Mouse (Mus musculus) kidney, postnatal 14 days (tissue): ENCODE measurements around the gene Gtf3c6.

ENCODE experiments used
- DNase-seq: peaks from one replicate; pipeline ENCODE4 v3.0.0; 2022; ENCODE audit warnings: mixed read lengths

Gene Gtf3c6

DNA sequence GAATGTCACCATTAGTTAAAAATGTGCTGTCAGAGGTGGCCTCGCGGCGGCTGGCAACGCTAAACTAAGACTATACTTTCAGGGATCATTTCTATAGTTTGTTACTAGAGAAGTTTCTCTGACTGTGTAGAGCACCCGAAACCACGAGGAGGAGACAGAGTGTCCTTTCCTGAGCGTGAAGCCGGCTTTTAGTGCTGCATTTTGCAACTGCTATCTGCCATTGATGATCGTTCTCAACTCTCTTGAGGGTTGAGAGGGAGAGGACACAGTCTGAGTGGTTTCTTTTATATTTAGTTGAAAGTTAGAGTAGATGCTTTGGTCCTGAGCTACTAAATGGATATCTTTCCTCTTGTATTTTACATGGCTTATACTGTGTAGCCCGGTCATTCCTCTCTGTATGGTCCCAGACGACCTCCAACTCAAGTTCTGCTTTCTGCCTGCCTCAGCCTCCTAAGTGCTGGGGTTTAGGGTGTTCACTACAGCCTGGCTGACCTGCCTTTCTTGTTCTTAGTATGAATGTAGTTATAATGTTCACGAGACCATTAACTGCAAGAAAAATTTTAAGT, 576 bp upstream of the Gtf3c6 start:
- DNase-seq, result peak; percentile 76

- DNase-seq, result peak; percentile 79
These were observed 1.2 kb downstream of the Gtf3c6 start for GRCm38 (mm10) chr10:40256716-40257115.

- DNase-seq, result no peak
These were observed 6.9 kb downstream of the Gtf3c6 start for GRCm38 (mm10) chr10:40250969-40251368.

- DNase-seq, result no peak
These were observed 8.3 kb downstream of the Gtf3c6 start for GRCm38 (mm10) chr10:40249625-40250024.

DNA sequence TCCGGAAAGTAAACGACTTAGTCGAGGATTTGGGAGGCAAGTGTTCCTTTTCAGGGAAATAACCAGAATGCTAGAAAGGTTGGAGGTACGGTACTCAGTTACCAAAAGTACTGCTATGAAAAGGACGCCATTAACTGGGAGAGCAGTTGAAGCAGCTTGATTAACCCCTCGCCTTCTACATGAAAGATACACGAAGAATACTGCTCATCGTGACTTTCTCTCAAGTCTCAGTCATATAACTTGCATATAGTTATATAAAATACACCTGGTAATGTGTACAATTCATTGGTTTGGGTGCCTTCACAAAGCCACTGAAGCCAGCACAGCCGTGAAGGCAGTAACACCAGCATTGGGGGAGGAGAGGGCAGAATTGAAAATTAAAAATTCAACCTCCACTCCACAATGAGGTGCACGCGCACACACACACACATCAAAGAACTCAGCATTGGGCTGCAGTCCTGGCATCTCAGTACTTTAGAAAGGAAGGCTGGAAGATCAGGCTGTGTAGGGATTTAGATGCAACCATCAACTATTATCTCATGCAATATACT, 10.7 kb downstream of the Gtf3c6 start:
- no peak for DNase-seq

DNA sequence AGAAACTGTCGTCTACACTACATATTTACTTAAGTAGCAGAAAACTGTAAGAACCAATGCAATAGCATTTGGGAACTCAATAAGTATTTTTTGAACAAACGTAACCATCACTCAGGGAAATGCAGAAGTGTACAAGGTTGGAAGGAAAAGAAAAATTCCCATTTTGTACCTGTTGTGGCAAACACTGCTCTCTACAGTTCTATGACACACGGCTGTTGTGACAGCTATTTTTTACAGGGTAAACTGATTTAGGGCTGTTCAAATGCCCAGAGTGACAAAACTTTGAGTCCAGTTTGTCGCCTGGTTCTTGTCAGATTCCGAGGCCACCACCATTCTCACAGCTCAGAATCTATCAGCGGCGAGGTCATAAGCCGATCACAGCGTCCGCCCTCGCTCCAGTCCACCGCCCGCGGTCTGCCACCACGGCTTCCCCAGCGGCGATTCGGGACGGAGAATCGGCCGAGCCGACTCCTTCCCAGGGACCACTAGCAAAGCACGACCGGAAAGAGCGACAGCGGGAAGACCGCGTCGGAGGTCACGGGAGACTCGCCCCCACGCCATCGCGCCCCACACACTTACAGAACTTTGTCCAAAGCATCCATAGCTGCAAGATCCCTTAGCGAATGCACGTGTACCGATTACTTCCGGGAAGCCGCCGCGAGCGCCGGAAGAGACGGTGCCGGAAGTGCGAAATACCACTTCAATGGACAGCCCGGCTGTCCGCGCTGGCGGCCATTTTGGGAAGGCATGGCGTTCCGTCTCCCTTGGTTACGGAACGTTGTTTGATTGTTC, 11.3 kb downstream of the Gtf3c6 start, which contains the start of gene Rpf2:
TSS of gene Rpf2 (minus strand) at position 663 of the 792 bp plus-strand sequence.
- peak; percentile 88 for DNase-seq

DNA sequence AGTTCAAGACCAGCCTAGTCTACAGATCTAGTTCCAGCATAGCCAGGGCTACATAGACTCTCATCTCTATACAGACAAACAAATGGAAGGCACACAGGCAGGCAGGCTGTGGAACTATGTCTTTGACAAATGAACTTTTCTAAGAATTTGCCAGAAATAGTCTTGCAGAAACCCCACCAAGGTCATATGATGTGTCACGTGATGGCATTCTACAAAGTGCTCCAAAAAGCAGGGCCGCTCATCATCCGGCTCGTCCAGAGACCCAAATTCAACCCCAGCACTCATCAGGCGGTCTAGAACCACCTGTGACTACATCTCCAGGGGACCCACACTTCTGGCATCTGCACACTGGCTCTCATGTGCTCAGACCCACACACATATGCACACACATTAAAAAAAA, 20.1 kb downstream of the Gtf3c6 start:
- DNase-seq, result no peak

- peak; percentile 14 for DNase-seq
These were observed 24.7 kb downstream of the Gtf3c6 start for GRCm38 (mm10) chr10:40233241-40233640.

DNA sequence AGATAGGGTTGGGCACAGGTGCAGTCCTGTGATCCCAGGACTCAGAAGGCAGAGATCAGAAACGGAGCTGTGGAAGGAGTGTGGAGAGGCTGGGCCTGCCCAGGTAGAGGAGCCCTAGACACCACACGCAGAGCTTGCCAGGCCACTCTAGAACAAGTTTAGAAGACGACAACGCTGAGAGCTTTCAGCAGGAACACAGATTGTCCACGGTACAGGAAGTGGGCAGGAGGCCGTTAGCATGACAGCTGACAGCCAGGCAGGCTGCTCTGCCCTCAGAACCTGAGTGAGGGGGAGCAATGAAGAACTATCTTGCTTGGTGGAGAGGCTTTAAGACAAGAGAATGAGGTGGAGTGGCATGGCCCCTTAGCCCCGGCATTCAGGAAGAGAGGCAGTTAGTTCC, 25.5 kb downstream of the Gtf3c6 start:
- DNase-seq, result no peak

- DNase-seq, result no peak
These were observed 28.2 kb downstream of the Gtf3c6 start for GRCm38 (mm10) chr10:40229725-40230124.

GRCm38 (mm10) chr10:40227660-40228303, 30.1 kb downstream of the Gtf3c6 start:
- DNase-seq, result peak; percentile 17

- no peak for DNase-seq
These were observed 39.0 kb downstream of the Gtf3c6 start for GRCm38 (mm10) chr10:40218874-40219273.

DNA sequence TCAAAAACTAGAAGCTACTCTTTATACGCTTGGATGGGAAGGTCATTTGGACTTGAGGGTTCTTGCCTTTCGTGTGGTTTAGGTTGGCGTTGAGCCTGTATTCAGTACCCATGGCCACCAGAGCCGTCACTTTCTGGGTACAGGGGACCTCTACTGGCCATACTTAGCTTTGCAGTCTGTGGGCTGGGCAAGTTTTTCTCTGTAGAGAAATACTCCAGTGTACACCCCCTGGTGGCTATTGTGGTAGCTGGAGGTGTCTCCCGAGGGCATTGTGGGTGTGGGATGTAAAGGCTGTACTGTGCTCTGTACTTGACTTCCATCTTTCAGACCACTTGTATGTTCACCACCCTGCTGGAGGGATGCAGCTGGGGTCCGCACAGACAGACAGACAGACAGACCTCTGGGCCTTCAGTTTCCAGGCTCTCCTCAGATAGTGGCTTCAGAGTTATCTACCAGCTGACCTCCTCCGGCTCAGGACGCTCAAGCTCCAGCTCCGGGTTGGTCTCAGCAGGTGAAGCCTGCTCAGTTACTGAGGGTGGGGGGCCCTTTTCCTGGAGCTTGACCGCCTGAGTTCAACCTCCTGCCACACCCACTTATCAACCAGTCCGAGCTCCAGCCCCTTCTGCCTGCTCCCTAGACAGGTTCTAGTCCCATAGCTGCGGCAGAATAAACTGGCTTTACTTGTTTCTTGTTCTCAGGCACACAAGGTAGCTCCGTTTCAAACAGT, 45.3 kb downstream of the Gtf3c6 start:
- DNase-seq, result peak; percentile 94
